Mouse (Mus musculus): ENCODE measurements around the gene Fxr2. TPM values are rescaled to one million over a fixed set of nuclear protein-coding genes. Genes with fewer than 3 reads are reported as not detected.

Fxr2 gene
- total and polyA plus RNA-seq, 2 experiments from 2014 or later: 23.3 to 79.6 TPM

DNA sequence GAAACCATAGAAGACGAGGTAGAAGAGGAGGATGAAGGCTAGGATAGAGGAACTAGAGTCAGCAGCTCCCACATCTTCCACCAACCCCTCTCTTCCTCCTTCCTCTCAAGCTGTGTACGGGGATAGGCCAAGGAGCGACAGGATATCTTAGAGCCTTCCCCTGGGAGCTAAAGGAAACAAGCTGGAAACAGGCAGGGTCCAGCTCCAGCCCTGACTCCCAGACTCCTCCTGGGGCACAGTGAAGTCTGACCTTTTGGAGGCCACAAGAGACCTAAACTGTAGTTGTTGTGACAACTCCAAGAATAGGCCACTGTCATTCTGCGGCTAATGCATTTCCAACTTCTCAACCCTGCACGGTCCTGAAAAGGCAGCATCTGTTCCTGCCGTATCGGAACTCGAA is 29.3 kb upstream of the Fxr2 start:
- peaks cover 11% of the 10 kb centered on the region; the same call in 1 of the 2 replicates for H3K36me3 ChIP-seq (ENCODE audit: insufficient read depth, low read length)
- DNase-seq (ENCODE audit: low spot score) (no peak), ATAC-seq (no peak)
- H3K4me1 ChIP-seq (ENCODE audit: insufficient read depth, low read length): peaks cover 28% of the 10 kb centered on the region
- WGBS: 72% methylated on average over 8 of the region's 8 CpGs
- H3K27ac ChIP-seq: peak overlapping the region; percentile 95; the same call in 1 of the 2 replicates
- H3K4me2 ChIP-seq (ENCODE audit: low read depth, low read length): peak overlapping the region; percentile 72
- TF ChIP-seq CTCF (IDR thresholded peaks at IDR 0.05; ENCODE audit: low read depth): no peak
- no peaks in the 10 kb centered on the region for H3K9me3 ChIP-seq (ENCODE audit: low read length)
- 0 out of 2 replicates have a peak overlapping the region, but pooled peaks have one; percentile 7 for H3K9ac ChIP-seq (replicated peaks; ENCODE audit: low read length)
- H3K4me3 ChIP-seq (ENCODE audit: low read length): peak overlapping the region; percentile 95
- H3K27me3 ChIP-seq (ENCODE audit: insufficient read depth, low read length): no peaks in the 10 kb centered on the region

DNA sequence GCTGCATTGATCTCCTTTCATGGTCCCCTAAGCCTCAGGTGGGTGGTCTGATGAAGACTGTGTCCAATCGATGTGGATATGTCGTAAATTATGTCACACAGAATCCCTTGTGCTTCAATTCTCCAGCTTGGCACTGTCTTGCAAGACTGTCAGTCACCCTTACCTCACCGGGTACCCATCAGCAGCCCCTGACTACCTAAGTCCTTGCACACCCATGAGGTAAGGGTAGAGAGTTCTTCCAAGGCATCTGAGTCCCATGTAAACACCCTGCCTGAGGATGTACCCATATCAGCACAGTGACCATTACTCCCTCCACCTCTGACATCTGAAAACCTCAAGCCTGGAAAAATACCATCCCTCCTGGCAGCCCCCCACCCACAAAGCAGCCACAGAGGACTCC is 28.4 kb upstream of the Fxr2 start:
- Histone ChIP-seq H3K36me3 (ENCODE audit: insufficient read depth, low read length) (peaks cover 8% of the 10 kb centered on the region; the same call in 1 of the 2 replicates), H3K27me3 (ENCODE audit: insufficient read depth, low read length) (no peaks in the 10 kb centered on the region), H3K4me2 (ENCODE audit: low read depth, low read length) (peak overlapping the region; percentile 72), H3K27ac (peak overlapping the region; percentile 95), H3K9me3 (ENCODE audit: low read length) (no peaks in the 10 kb centered on the region), H3K9ac (replicated peaks; ENCODE audit: low read length) (peak overlapping the region; percentile 95), H3K4me3 (ENCODE audit: low read length) (peak overlapping the region; percentile 95), H3K4me1 (ENCODE audit: insufficient read depth, low read length) (peaks cover 28% of the 10 kb centered on the region)
- DNase-seq (ENCODE audit: low spot score): peak; percentile 23
- no peak for TF ChIP-seq CTCF (IDR thresholded peaks at IDR 0.05; ENCODE audit: low read depth)
- peak; percentile 21; the same call in 1 of the 2 replicates for ATAC-seq
- WGBS: 18% methylated on average over 3 of the region's 3 CpGs

DNA sequence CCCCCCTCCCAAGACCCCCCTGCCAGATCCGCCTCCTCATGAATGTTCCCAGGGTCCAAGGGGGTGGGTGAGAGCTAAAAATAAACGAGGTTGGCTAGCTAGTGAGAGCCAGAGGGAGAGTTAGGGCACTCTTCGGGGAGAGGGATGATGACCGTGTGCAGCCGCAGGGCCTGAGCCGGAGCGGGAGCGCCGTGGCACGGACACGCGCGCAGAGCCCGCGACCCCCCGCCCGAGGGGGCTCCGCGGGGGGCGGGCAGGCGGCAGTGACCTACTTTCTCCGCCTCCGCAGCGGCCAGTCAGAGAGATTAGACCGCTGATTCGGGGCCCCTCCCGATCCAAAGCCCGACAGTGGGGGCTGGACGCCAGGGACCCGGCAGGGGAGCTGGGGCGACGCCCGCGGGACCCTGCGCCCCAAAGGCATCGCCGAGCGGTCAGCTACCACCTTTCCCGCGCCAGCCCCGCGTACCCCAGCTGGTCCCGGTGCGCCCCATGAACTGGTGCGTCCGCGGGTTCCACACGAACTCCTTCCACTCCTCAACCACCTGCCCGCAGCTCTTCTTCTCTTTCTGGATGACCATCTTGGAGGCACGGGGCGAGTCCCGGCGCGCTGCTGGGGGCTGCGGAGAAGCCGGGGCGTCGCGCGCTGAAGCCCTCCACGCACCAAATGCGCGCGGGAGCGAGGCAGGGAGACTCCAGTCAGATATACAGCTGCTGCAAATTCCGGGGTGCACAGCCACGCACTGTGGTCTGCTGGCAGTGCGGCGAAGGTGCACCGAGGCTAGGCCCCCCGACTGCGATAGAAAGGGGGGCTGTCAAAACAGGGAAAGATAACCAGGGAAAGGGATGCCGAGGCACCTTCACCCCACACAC is 27.8 kb upstream of the Fxr2 start:
- no peak for TF ChIP-seq CTCF (IDR thresholded peaks at IDR 0.05; ENCODE audit: low read depth)
- Histone ChIP-seq H3K4me2 (ENCODE audit: low read depth, low read length) (peak overlapping the region; percentile 72), H3K9ac (replicated peaks; ENCODE audit: low read length) (peak overlapping the region; percentile 95), H3K27ac (peak overlapping the region; percentile 95), H3K36me3 (ENCODE audit: insufficient read depth, low read length) (peaks cover 8% of the 10 kb centered on the region; the same call in 1 of the 2 replicates), H3K4me3 (ENCODE audit: low read length) (peak overlapping the region; percentile 95), H3K9me3 (ENCODE audit: low read length) (no peaks in the 10 kb centered on the region), H3K27me3 (ENCODE audit: insufficient read depth, low read length) (no peaks in the 10 kb centered on the region), H3K4me1 (ENCODE audit: insufficient read depth, low read length) (peaks cover 26% of the 10 kb centered on the region)
- WGBS: under 1% methylated on average over 70 of the region's 73 CpGs
- DNase-seq (ENCODE audit: low spot score) (peak; percentile 80), ATAC-seq (peak; percentile 61)

DNA sequence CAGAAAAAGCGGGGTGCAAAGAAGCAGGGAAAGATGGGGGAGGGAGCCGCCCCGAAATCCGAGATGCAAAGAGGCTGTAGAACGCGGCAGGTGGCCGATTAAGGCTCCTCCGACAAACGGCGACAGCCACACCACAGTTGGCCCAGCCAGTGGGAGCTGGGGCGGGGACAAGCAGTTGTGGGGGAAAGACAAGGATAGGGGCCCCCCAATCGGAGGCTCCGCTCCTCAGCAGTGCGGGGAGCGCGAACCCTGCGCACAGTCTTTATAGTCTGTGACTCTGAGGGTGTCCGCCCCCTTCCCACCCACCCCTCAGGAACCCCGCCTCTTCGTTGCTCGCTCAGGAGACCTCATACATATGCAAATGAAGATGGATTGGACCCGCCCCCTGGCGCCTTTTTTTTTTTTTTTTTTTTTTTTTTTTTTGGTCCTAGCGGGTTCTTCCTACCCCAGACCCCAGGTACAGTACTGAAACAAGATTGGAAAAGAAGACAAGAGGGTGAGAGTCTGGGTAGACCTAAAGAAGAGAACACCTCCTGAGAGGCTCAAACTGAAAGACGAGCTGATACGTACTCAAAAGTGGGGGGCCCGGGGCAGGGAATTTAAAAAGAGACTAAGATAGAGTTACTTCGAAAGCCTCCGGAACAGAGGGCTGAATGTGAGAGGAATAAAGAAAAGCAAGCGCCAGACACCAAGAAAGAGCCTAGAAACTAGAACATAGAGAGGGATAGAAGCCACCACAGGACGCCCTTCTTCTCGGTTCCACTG is 26.9 kb upstream of the Fxr2 start, which contains the start of gene Atp1b2:
Gene Atp1b2, minus strand, starts transcription at position 217 of the 765 bp plus-strand sequence.
- no peak for TF ChIP-seq CTCF (IDR thresholded peaks at IDR 0.05; ENCODE audit: low read depth)
- Histone ChIP-seq H3K36me3 (ENCODE audit: insufficient read depth, low read length) (peaks cover 8% of the 10 kb centered on the region; the same call in 1 of the 2 replicates), H3K4me3 (ENCODE audit: low read length) (peak within 1 kb of the TSS; percentile 95), H3K4me1 (ENCODE audit: insufficient read depth, low read length) (peaks cover 20% of the 10 kb centered on the region), H3K9me3 (ENCODE audit: low read length) (no peaks in the 10 kb centered on the region), H3K27ac (peak within 1 kb of the TSS; percentile 95), H3K4me2 (ENCODE audit: low read depth, low read length) (peak within 1 kb of the TSS; percentile 72), H3K27me3 (ENCODE audit: insufficient read depth, low read length) (no peaks in the 10 kb centered on the region), H3K9ac (replicated peaks; ENCODE audit: low read length) (peak within 1 kb of the TSS; percentile 95)
- ATAC-seq (peak; percentile 94), DNase-seq (ENCODE audit: low spot score) (peak; percentile 95)
- 3% methylated on average over 32 of the region's 32 CpGs for WGBS

DNA sequence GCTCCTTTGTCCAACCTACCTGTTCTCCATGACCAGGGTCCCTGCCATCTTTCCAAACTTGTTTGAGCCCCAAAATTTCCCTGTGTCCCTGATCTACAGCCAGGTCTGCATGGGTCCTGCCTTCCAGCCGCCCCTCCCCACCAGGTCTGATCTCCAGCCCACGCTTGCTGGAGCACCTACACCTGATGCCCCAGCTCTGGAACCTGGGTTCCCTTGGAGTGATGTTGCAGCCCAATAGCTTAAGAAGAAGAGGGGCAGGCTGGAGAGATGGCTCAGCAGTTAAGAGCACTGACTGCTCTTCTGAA is 26.3 kb upstream of the Fxr2 start:
- TF ChIP-seq CTCF (IDR thresholded peaks at IDR 0.05; ENCODE audit: low read depth): no peak
- H3K36me3 ChIP-seq (ENCODE audit: insufficient read depth, low read length): peaks cover 8% of the 10 kb centered on the region; the same call in 1 of the 2 replicates
- peak overlapping the region; percentile 95; the same call in 1 of the 2 replicates for H3K9ac ChIP-seq (replicated peaks; ENCODE audit: low read length)
- peak overlapping the region; percentile 65 for H3K27ac ChIP-seq
- no peaks in the 10 kb centered on the region for H3K9me3 ChIP-seq (ENCODE audit: low read length)
- DNase-seq (ENCODE audit: low spot score) (no peak), ATAC-seq (no peak)
- WGBS: 58% methylated on average over 2 of the region's 2 CpGs
- H3K4me2 ChIP-seq (ENCODE audit: low read depth, low read length): peak overlapping the region; percentile 72
- peak overlapping the region; percentile 95 for H3K4me3 ChIP-seq (ENCODE audit: low read length)
- H3K27me3 ChIP-seq (ENCODE audit: insufficient read depth, low read length): no peaks in the 10 kb centered on the region
- peaks cover 19% of the 10 kb centered on the region for H3K4me1 ChIP-seq (ENCODE audit: insufficient read depth, low read length)

DNA sequence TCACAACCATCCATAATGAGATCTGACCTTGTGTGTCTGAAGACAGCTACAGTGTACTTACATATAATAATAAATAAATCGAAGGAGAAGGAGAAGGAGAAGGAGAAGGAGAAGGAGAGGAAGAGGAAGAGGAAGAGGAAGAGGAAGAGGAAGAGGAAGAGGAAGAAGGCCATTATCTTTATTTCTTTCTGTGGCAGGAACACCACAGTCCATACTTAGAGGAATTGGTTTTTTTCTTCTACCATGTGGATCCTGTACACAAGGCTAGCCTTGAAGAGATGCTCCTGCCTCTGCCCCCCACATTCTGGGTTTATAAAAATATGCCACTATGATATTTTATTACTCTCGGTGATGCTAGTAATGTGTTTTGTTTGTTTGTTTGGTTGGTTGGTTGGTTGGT is 26.0 kb upstream of the Fxr2 start:
- DNase-seq (ENCODE audit: low spot score) (no peak), ATAC-seq (no peak)
- H3K4me2 ChIP-seq (ENCODE audit: low read depth, low read length): no peak overlapping the region
- H3K27ac ChIP-seq: no peak overlapping the region
- H3K9ac ChIP-seq (replicated peaks; ENCODE audit: low read length): no peak overlapping the region
- no peak overlapping the region for H3K4me3 ChIP-seq (ENCODE audit: low read length)
- WGBS: 85% methylated on average over 2 of the region's 2 CpGs
- peaks cover 5% of the 10 kb centered on the region; the same call in 1 of the 2 replicates for H3K36me3 ChIP-seq (ENCODE audit: insufficient read depth, low read length)
- no peaks in the 10 kb centered on the region for H3K9me3 ChIP-seq (ENCODE audit: low read length)
- H3K27me3 ChIP-seq (ENCODE audit: insufficient read depth, low read length): no peaks in the 10 kb centered on the region
- peaks cover 16% of the 10 kb centered on the region for H3K4me1 ChIP-seq (ENCODE audit: insufficient read depth, low read length)
- no peak for TF ChIP-seq CTCF (IDR thresholded peaks at IDR 0.05; ENCODE audit: low read depth)
